Mouse (Mus musculus) heart, embryonic 12.5 days (tissue): ENCODE data around the gene Lurap1l. TPM values are rescaled to one million over a fixed set of nuclear protein-coding genes. Genes with fewer than 3 reads are reported as not detected.

Experiments used
- ATAC-seq: fragments of 200-750 bp; cut with Nextera tagmentation; 2 replicates; pipeline ENCODE4 v1.8.0; 2017; ENCODE audit warnings: moderate TSS enrichment, moderate library complexity; ENCODE audit not compliant: insufficient number of reproducible peaks, low FRiP score
- H3K27ac ChIP-seq: fragments of 300-500 bp; sonication (generic); 2 replicates; pipeline ENCODE4 v1.5.1; 2016; ENCODE audit warnings: mild to moderate bottlenecking, moderate library complexity; ENCODE audit not compliant: poor library complexity, severe bottlenecking
- H3K27me3 ChIP-seq: fragments of 300-500 bp; sonication (generic); replicated peaks from 2 replicates; pipeline ENCODE4 v1.6.1; 2016; ENCODE audit warnings: mild to moderate bottlenecking, moderate library complexity
- H3K36me3 ChIP-seq: fragments of 300-500 bp; sonication (generic); 2 replicates; pipeline ENCODE4 v1.6.1; 2016; ENCODE audit warnings: mild to moderate bottlenecking, moderate library complexity
- H3K4me1 ChIP-seq: fragments of 300-500 bp; sonication (generic); replicated peaks from 2 replicates; pipeline ENCODE4 v1.6.1; 2016; ENCODE audit warnings: mild to moderate bottlenecking
- H3K4me2 ChIP-seq: fragments of 300-500 bp; sonication (generic); 2 replicates; pipeline ENCODE4 v1.6.1; 2016; ENCODE audit warnings: mild to moderate bottlenecking, moderate library complexity
- H3K4me3 ChIP-seq: fragments of 300-500 bp; sonication (generic); 2 replicates; pipeline ENCODE4 v1.5.1; 2016; ENCODE audit warnings: mild to moderate bottlenecking
- H3K9ac ChIP-seq: fragments of 300-500 bp; sonication (generic); 2 replicates; pipeline ENCODE4 v1.6.1; 2016; ENCODE audit warnings: mild to moderate bottlenecking, moderate library complexity
- H3K9me3 ChIP-seq: fragments of 300-500 bp; sonication (generic); replicated peaks from 2 replicates; pipeline ENCODE4 v1.6.1; 2016; ENCODE audit warnings: mild to moderate bottlenecking, moderate library complexity
- WGBS: fragments of 180-500 bp; shearing (Covaris S2); methylation state at CpG from one replicate; pipeline ENCODE4 v1.1.7; 2016; 5-methylcytosine and 5-hydroxymethylcytosine counted together
- polyA plus RNA-seq: library from polyadenylated mRNA; unstranded; fragments of >200 nt; fragmentation: Nextera tagmentation; extraction: Ambion mirVana; gene quantifications from 2 replicates; pipeline ENCODE4 v1.2.1, GENCODE M21; 2016

The Lurap1l gene
- polyA plus RNA-seq = 1.6 and 2.0 TPM in 2 replicates

GRCm38 (mm10) chr4:80910481-80910870 lies at the start of gene Lurap1l:
Gene Lurap1l (plus strand): TSS chr4:80910646.
- H3K36me3 ChIP-seq = no peaks in the 10 kb centered on the region
- no peak for ATAC-seq
- H3K27me3 ChIP-seq = no peaks in the 10 kb centered on the region
- H3K4me2 ChIP-seq = peak within 1 kb of the TSS; percentile 92
- H3K4me3 ChIP-seq = peak within 1 kb of the TSS; percentile 70
- H3K4me1 ChIP-seq = no peaks in the 10 kb centered on the region
- H3K9ac ChIP-seq = peak within 1 kb of the TSS; percentile 72
- H3K9me3 ChIP-seq = no peaks in the 10 kb centered on the region
- 0 out of 2 replicates have a peak within 1 kb of the TSS, but pooled peaks have one; percentile 36 for H3K27ac ChIP-seq
- 0% methylated on average over 10 of the region's 10 CpGs for WGBS

DNA sequence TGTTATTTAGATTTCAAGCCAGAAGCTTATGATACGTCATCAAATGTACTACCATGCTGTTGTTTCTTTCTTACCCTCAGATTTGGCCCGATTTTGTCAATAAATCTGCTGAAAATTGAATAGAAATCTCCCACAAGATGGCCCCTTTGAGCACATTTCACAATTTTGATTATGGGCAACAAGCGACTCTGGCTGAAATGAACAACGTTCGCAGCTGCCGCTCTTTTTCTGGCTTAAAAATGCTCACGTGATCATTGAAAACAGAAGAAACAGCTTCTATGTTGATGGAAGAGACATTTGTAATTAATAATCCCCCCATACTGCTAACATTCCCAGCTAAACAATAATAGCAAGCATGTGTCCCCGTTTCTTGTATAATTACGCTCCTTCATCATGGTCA lies 47.5 kb upstream of the Lurap1l start:
- no peaks in the 10 kb centered on the region for H3K4me1 ChIP-seq
- no peaks in the 10 kb centered on the region for H3K9me3 ChIP-seq
- H3K27ac ChIP-seq = no peak overlapping the region
- H3K27me3 ChIP-seq = no peaks in the 10 kb centered on the region
- H3K9ac ChIP-seq = no peak overlapping the region
- no peak overlapping the region for H3K4me2 ChIP-seq
- no peak overlapping the region for H3K4me3 ChIP-seq
- no peaks in the 10 kb centered on the region for H3K36me3 ChIP-seq
- ATAC-seq = no peak
- 80% methylated on average over 9 of the region's 9 CpGs for WGBS

DNA sequence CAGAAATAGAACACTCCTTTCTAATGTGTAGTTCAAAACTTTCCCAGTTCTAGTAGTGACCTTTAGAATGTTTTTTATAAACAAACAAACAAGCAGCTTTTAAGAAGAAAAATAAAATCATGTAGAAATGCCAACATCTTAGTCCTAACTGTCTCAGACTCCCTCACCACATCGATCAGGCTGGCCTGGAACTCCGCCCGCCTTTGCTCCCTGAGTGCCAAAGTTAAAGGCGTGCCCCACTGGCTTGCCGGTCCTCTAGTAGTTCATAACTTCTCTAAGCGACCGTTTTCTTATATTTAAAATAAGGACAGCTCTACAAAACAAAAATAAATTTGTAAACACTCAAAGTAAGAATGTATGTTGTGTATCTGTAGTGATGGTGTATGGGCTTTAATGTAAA lies 46.5 kb upstream of the Lurap1l start:
- Histone ChIP-seq H3K9ac (no peak overlapping the region), H3K4me3 (no peak overlapping the region), H3K27ac (no peak overlapping the region), H3K4me1 (no peaks in the 10 kb centered on the region), H3K9me3 (no peaks in the 10 kb centered on the region), H3K36me3 (no peaks in the 10 kb centered on the region), H3K27me3 (no peaks in the 10 kb centered on the region), H3K4me2 (no peak overlapping the region)
- 62% methylated on average over 7 of the region's 7 CpGs for WGBS
- ATAC-seq = no peak

DNA sequence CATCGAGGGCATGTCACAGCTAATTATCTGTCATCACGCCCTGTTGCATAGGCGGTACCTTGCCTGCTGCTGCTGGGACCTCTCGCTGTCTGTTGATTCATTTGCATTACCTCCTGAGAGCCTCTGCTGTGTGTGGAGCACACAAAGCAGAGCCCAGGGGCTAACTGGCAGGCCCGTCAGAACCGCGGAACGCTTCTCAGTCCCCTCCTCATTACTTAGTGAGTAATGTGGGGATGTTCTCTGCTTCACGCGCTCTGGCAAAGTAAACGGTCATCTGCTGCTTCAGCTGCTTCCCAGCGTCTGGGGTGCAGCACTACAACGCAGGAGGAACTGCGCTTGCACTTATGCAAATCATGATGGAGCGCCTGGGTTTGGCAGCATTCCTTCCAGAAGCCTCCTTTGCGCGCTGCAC lies 45.9 kb upstream of the Lurap1l start:
- H3K9me3 ChIP-seq = no peaks in the 10 kb centered on the region
- H3K4me2 ChIP-seq = peak overlapping the region; percentile 81
- peak overlapping the region; percentile 48 for H3K4me3 ChIP-seq
- no peak for ATAC-seq
- H3K27me3 ChIP-seq = no peaks in the 10 kb centered on the region
- H3K36me3 ChIP-seq = no peaks in the 10 kb centered on the region
- peak overlapping the region; percentile 63; the same call in 1 of the 2 replicates for H3K9ac ChIP-seq
- H3K4me1 ChIP-seq = no peaks in the 10 kb centered on the region
- no peak overlapping the region for H3K27ac ChIP-seq
- under 1% methylated on average over 17 of the region's 17 CpGs for WGBS

DNA sequence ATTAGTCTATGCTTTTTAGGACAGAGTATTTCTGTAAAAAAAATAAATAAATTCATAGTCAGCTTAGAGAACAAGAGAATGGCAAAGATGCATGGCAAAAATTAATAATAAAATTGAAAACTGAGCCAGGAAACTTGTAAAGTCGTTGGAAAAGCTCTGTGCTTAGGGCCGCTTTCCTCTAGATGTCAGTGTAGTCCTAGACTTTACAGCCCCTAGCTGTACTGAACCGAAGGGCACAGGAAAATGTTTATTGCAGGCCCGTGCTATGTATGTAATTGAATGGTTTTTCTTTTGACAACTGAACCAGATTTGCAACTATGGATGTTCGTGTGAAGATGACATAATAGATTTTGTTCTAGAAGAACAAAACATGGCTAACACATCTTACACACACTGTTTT lies 44.4 kb upstream of the Lurap1l start:
- Histone ChIP-seq H3K27me3 (no peaks in the 10 kb centered on the region), H3K36me3 (no peaks in the 10 kb centered on the region), H3K9me3 (no peaks in the 10 kb centered on the region), H3K4me3 (no peak overlapping the region), H3K4me2 (no peak overlapping the region), H3K27ac (no peak overlapping the region), H3K4me1 (no peaks in the 10 kb centered on the region), H3K9ac (no peak overlapping the region)
- ATAC-seq = no peak
- 14% methylated on average over 5 of the region's 5 CpGs for WGBS

GRCm38 (mm10) chr4:80869598-80869997 lies 40.8 kb upstream of the Lurap1l start:
- H3K27me3 ChIP-seq = no peaks in the 10 kb centered on the region
- H3K4me2 ChIP-seq = no peak overlapping the region
- H3K36me3 ChIP-seq = no peaks in the 10 kb centered on the region
- H3K27ac ChIP-seq = no peak overlapping the region
- no peaks in the 10 kb centered on the region for H3K9me3 ChIP-seq
- H3K4me1 ChIP-seq = no peaks in the 10 kb centered on the region
- ATAC-seq = no peak
- H3K9ac ChIP-seq = no peak overlapping the region
- no peak overlapping the region for H3K4me3 ChIP-seq
- WGBS = 43% methylated on average over 2 of the region's 2 CpGs

- 36% methylated on average over 6 of the region's 6 CpGs for WGBS
- Histone ChIP-seq H3K9me3 (no peaks in the 10 kb centered on the region), H3K4me2 (no peak overlapping the region), H3K27ac (no peak overlapping the region), H3K27me3 (no peaks in the 10 kb centered on the region), H3K4me1 (no peaks in the 10 kb centered on the region), H3K9ac (no peak overlapping the region), H3K4me3 (no peak overlapping the region), H3K36me3 (no peaks in the 10 kb centered on the region)
- ATAC-seq = no peak
Measured at GRCm38 (mm10) chr4:80872847-80873644, 37.4 kb upstream of the Lurap1l start.

DNA sequence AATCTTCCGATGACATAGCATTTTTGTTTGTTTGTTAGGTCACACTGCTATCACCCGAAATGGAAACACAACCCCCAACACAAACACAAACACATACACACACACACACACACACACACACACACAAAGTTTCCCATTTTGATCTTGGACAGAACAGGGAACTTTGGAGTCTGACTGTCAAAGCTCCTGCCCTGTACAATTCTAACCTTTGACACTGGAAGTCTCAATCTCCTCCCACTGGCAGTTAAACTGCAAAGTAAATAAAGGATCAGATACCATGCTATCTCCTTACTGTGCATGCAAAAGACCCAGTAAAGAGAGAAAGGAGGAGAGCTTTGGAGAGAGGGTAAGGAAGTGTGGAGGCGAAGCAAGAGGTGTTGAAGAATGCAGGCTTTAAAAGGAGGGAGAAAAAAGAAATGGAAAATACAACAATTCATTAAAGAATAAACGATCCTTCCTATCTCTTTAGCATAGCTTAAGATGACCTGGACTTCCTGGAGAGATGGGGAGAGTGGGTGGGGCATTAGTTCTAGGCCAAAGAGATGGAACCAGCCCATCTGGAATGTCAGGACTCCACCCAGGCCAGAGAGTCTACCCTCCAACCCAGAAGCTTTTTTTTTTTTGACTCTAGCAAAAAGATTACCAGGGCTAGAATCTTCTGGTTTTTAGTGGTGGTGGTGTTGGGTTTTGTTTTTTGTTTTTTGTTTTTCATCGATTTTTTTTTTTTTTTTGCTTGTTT lies 36.2 kb upstream of the Lurap1l start:
- WGBS = 43% methylated on average over 5 of the region's 5 CpGs
- ATAC-seq = no peak
- H3K9ac ChIP-seq = no peak overlapping the region

GRCm38 (mm10) chr4:80875055-80875454 lies 35.4 kb upstream of the Lurap1l start:
- WGBS = 51% methylated on average over 4 of the region's 4 CpGs
- H3K4me3 ChIP-seq = no peak overlapping the region
- no peaks in the 10 kb centered on the region for H3K9me3 ChIP-seq
- no peaks in the 10 kb centered on the region for H3K36me3 ChIP-seq
- ATAC-seq = no peak
- no peaks in the 10 kb centered on the region for H3K4me1 ChIP-seq
- H3K27me3 ChIP-seq = no peaks in the 10 kb centered on the region
- no peak overlapping the region for H3K9ac ChIP-seq
- H3K27ac ChIP-seq = no peak overlapping the region
- H3K4me2 ChIP-seq = no peak overlapping the region

More for the DNA sequence above, 36.2 kb upstream of the Lurap1l start:
- no peaks in the 10 kb centered on the region for H3K36me3 ChIP-seq
- no peak overlapping the region for H3K27ac ChIP-seq
- no peak overlapping the region for H3K4me2 ChIP-seq
- no peak overlapping the region for H3K4me3 ChIP-seq
- no peaks in the 10 kb centered on the region for H3K4me1 ChIP-seq
- no peaks in the 10 kb centered on the region for H3K9me3 ChIP-seq
- H3K27me3 ChIP-seq = no peaks in the 10 kb centered on the region

- no peaks in the 10 kb centered on the region for H3K36me3 ChIP-seq
- H3K4me1 ChIP-seq = no peaks in the 10 kb centered on the region
- no peak overlapping the region for H3K4me2 ChIP-seq
- WGBS = 87% methylated on average over 1 of the region's 1 CpGs
- H3K9me3 ChIP-seq = no peaks in the 10 kb centered on the region
- H3K4me3 ChIP-seq = no peak overlapping the region
- no peak overlapping the region for H3K27ac ChIP-seq
- no peak for ATAC-seq
- H3K27me3 ChIP-seq = no peaks in the 10 kb centered on the region
- H3K9ac ChIP-seq = no peak overlapping the region
Measured at GRCm38 (mm10) chr4:80881996-80882599, 28.3 kb upstream of the Lurap1l start.

DNA sequence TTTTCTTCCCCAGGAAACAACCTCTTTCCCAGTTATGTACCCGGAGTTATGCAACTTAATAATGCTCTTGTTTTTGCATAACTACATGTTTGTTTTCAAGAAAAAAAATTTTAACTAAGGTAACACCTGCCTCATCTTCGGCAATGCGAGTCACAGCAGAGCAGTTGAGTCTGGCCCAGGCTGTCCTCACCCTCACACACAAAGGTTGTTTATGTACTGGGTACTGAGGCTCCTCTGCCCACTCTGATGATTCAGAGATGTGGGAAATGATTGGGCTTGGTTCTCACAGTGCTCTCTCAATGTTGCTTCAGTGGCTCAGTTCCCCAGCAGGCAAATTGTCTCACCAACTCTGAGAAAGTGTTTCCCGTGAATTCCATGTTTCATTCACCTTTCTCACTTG lies 23.8 kb upstream of the Lurap1l start:
- Histone ChIP-seq H3K9ac (no peak overlapping the region), H3K27me3 (no peaks in the 10 kb centered on the region), H3K4me2 (no peak overlapping the region), H3K4me1 (no peaks in the 10 kb centered on the region), H3K36me3 (no peaks in the 10 kb centered on the region), H3K9me3 (no peaks in the 10 kb centered on the region), H3K27ac (no peak overlapping the region), H3K4me3 (no peak overlapping the region)
- WGBS = 64% methylated on average over 4 of the region's 4 CpGs
- no peak for ATAC-seq
